7 mouse cellular contexts compared by ENCODE assay signal in the genomic region with DNA sequence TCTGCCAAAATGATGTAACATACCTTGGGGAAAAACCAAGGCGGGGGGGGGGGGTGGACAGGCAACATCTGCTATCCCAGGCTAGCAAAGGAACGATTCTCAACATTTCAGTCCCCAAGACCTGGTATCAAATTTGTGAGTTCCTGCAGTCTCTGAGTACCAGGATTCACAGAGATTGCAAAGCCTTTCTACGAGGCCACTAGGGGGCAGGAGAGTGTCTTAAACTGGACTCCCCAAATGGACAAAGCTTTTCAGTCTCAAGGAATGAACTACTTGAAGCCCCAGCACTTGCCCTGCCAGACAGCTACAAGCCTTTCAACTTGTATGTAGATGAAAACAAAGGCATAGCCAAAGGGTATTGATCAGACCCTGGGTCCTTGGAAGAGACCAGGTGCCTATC. TPM values are rescaled to one million over a fixed set of nuclear protein-coding genes. Genes with fewer than 3 reads are reported as not detected.
DNase-seq lines count a peak whose midpoint lies in the region.

No protein-coding gene starts in this region.

- DNase-seq in 416B (ENCODE audit: low read depth) = peak; percentile 92
- peak; percentile 83 for DNase-seq in CD4-positive, CD25-positive, alpha-beta regulatory T cell, adult 2 months (ENCODE audit: low read depth, low spot score)
- peak; percentile 89 for DNase-seq in brain, adult 2 months (ENCODE audit: low read depth, low spot score)
- peak; percentile 42 to 56 for DNase-seq in frontal cortex, postnatal 25 days (ENCODE audit: low spot score in 2 of 2)
- peak; percentile 25 to 83 for DNase-seq in layer of hippocampus, adult 18-20 months (ENCODE audit: low spot score in 2 of 2)
- DNase-seq in lung, postnatal 10 days = peak; percentile 81
- DNase-seq in skeletal muscle tissue, adult 2 months (ENCODE audit: low read depth, low spot score) = peak; percentile 60

RNA-seq across cellular contexts. Expression of a gene that starts 1.3 kb away (rescaled TPM):
- total RNA-seq in layer of hippocampus, adult 18-20 months (2021) = 10 to 100 TPM; 19.9 to 20.5 TPM

RNA-seq across cellular contexts. Expression of a gene that starts 15.3 kb away (rescaled TPM):
- 1 to 10 TPM; 3.2 to 5.0 TPM for total RNA-seq in layer of hippocampus, adult 18-20 months (2021)

RNA-seq across cellular contexts. Expression of a gene that starts 21.0 kb away (rescaled TPM):
- total RNA-seq in layer of hippocampus, adult 18-20 months (2021) = 100 to 1,000 TPM; 181 to 184 TPM

Comparison
In these comparisons a context has a peak if more than half of its experiments do, and no peak if none do; other contexts are left out.
1. Peak in every context shown above with its lines: DNase-seq.